Mouse (Mus musculus): Measurements from ENCODE around the gene Itih1. TPM values are rescaled to one million over a fixed set of nuclear protein-coding genes. Genes with fewer than 3 reads are reported as not detected.
A peak's percentile ranks its signal among the peaks of the same experiment; 100 is the strongest.

Gene Itih1
- polyA plus RNA-seq, 1 experiment from 2014 or later, result not detected

DNA sequence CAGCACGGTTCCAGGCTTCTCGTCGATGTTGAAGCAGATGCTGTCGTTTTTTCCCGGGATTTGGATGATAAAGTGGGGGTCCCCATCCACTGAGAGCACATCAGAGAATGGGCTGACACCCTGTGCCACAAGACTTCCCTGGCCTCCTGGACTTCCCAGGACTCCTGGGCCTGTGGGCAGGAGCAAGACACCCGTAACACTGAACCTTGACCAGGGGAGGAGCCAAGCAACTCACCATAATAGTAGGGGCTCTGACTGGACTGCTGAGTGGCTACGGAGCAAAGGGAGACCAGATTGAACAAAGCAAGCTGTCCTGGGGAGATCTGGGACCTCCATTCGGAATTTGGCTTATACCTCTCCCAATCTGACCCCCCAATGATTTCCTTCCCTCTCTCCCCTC lies 30.4 kb downstream of the Itih1 start:
- H3K9ac ChIP-seq (ENCODE audit: low read depth, low read length), result no peak overlapping the region
- 0 out of 2 replicates have a peak, but pooled peaks cover 4% of the 10 kb centered on the region for H3K4me1 ChIP-seq (replicated peaks; ENCODE audit: control insufficient read depth, insufficient read depth, low read length)
- 67% methylated on average over 8 of the region's 8 CpGs for WGBS
- H3K9me3 ChIP-seq (ENCODE audit: control insufficient read depth), result no peaks in the 10 kb centered on the region
- H3K36me3 ChIP-seq (ENCODE audit: control insufficient read depth, insufficient read depth), result no peaks in the 10 kb centered on the region
- no peak for ATAC-seq
- no peak for TF ChIP-seq CTCF (IDR thresholded peaks at IDR 0.05; ENCODE audit: low read depth)
- H3K4me2 ChIP-seq (replicated peaks; ENCODE audit: low read depth), result no peak overlapping the region
- H3K4me3 ChIP-seq (ENCODE audit: low read depth, low read length), result no peak overlapping the region
- no peak overlapping the region for H3K27ac ChIP-seq (ENCODE audit: low read depth, low read length)
- no peaks in the 10 kb centered on the region for H3K27me3 ChIP-seq (replicated peaks; ENCODE audit: control insufficient read depth, insufficient read depth, low read length)

DNA sequence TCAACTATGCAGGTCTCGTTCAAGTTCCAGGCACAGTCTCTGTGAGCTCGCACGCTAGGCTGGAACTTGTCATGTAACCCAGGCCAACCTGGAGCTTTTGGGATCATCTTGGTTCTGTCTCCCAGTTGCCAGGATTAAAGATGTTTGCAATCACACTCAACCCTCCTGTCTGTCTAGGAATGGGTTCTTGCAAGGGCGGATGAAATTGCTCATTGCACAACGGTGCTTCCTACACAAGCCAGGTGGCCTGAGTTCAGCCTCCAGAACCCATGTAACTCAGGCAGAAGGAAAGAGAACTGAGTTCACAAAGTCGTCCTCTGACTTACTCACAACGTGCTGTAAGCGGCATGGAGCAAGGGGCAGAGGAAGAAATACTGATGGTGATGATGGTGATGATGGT lies 31.9 kb downstream of the Itih1 start:
- WGBS, result 89% methylated on average over 8 of the region's 8 CpGs
- H3K4me2 ChIP-seq (replicated peaks; ENCODE audit: low read depth), result no peak overlapping the region
- no peaks in the 10 kb centered on the region for H3K9me3 ChIP-seq (ENCODE audit: control insufficient read depth)
- no peak overlapping the region for H3K4me3 ChIP-seq (ENCODE audit: low read depth, low read length)
- no peak for TF ChIP-seq CTCF (IDR thresholded peaks at IDR 0.05; ENCODE audit: low read depth)
- no peaks in the 10 kb centered on the region for H3K36me3 ChIP-seq (ENCODE audit: control insufficient read depth, insufficient read depth)
- no peak overlapping the region for H3K9ac ChIP-seq (ENCODE audit: low read depth, low read length)
- no peaks in the 10 kb centered on the region for H3K27me3 ChIP-seq (replicated peaks; ENCODE audit: control insufficient read depth, insufficient read depth, low read length)
- ATAC-seq, result no peak
- H3K27ac ChIP-seq (ENCODE audit: low read depth, low read length), result no peak overlapping the region
- 0 out of 2 replicates have a peak, but pooled peaks cover 4% of the 10 kb centered on the region for H3K4me1 ChIP-seq (replicated peaks; ENCODE audit: control insufficient read depth, insufficient read depth, low read length)

DNA sequence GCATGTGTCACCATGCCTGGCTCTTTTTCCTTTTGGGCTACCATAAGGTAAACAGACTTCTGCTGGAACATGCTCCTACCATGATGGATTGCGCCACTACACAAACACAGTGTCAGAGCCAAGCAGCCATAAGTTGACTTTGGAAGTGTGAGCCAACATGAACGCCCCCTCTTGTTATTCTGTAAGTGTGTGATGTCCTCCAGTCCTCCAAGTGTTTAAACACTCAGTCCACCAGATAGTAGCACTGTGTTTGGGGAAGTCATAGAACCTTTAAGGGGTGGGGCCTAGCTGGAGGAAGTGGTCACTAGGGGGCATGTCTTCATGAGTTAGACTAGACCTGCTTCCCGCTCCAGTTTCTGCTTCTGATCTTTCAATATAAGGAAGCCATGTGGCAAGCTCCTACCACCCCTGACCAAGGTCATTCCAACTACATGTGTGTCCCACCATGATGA lies 35.2 kb downstream of the Itih1 start:
- Histone ChIP-seq H3K4me3 (ENCODE audit: low read depth, low read length) (no peak overlapping the region), H3K9ac (ENCODE audit: low read depth, low read length) (no peak overlapping the region), H3K9me3 (ENCODE audit: control insufficient read depth) (no peaks in the 10 kb centered on the region), H3K4me1 (replicated peaks; ENCODE audit: control insufficient read depth, insufficient read depth, low read length) (0 out of 2 replicates have a peak, but pooled peaks cover under 1% of the 10 kb centered on the region), H3K27ac (ENCODE audit: low read depth, low read length) (no peak overlapping the region), H3K27me3 (replicated peaks; ENCODE audit: control insufficient read depth, insufficient read depth, low read length) (no peaks in the 10 kb centered on the region), H3K36me3 (ENCODE audit: control insufficient read depth, insufficient read depth) (no peaks in the 10 kb centered on the region), H3K4me2 (replicated peaks; ENCODE audit: low read depth) (no peak overlapping the region)
- WGBS, result 44% methylated on average over 3 of the region's 3 CpGs
- peak; percentile 44 for TF ChIP-seq CTCF (IDR thresholded peaks at IDR 0.05; ENCODE audit: low read depth)
- peak; percentile 43; the same call in 1 of the 2 replicates for ATAC-seq

DNA sequence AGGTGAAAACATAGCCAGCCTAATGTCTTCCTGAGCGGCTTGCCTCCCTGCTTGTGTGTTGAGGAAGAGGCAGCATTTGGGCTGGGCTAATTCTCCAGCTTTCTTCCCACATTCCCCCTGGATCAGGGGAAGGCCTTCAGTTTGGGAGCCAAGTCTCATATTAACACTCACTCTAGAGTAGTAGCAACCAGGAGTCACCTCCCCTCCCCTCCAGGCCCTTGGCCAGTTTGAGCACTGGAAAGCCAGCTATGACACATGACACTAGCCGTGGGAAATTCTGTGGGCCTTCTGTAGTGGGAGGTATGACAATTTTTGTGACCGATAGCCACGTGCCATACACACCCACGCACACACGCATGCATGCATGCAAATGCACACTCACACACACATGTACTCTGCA lies 37.1 kb downstream of the Itih1 start:
- no peak overlapping the region for H3K27ac ChIP-seq (ENCODE audit: low read depth, low read length)
- ATAC-seq, result no peak

DNA sequence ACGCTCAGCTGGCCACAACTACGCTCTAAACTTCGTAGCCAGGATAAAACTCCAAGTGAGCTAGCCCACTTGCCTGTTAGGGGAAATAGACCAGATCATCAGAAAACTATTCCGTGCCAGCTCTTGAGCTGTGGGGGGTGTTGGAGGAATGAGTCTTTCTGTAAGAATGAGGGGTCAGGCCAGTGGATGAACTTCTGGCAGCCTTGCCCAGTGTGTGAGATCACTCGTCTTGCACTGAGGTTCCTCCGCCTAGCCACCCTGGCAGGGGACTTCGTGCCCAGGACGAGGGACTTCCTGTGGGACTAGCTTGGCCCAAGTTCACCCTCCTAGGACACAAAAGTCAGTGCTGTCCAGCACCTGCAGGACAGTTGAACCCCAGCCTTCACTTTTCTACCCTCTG lies 38.8 kb downstream of the Itih1 start:
- WGBS, result 84% methylated on average over 8 of the region's 8 CpGs
- Histone ChIP-seq H3K27ac (ENCODE audit: low read depth, low read length) (no peak overlapping the region), H3K27me3 (replicated peaks; ENCODE audit: control insufficient read depth, insufficient read depth, low read length) (no peaks in the 10 kb centered on the region), H3K4me3 (ENCODE audit: low read depth, low read length) (no peak overlapping the region), H3K9ac (ENCODE audit: low read depth, low read length) (no peak overlapping the region), H3K4me2 (replicated peaks; ENCODE audit: low read depth) (no peak overlapping the region), H3K36me3 (ENCODE audit: control insufficient read depth, insufficient read depth) (no peaks in the 10 kb centered on the region), H3K4me1 (replicated peaks; ENCODE audit: control insufficient read depth, insufficient read depth, low read length) (no peaks in the 10 kb centered on the region), H3K9me3 (ENCODE audit: control insufficient read depth) (no peaks in the 10 kb centered on the region)
- no peak for TF ChIP-seq CTCF (IDR thresholded peaks at IDR 0.05; ENCODE audit: low read depth)
- ATAC-seq, result no peak

More for the DNA sequence above, 37.1 kb downstream of the Itih1 start:
- Histone ChIP-seq H3K27me3 (replicated peaks; ENCODE audit: control insufficient read depth, insufficient read depth, low read length) (no peaks in the 10 kb centered on the region), H3K9ac (ENCODE audit: low read depth, low read length) (no peak overlapping the region), H3K4me1 (replicated peaks; ENCODE audit: control insufficient read depth, insufficient read depth, low read length) (no peaks in the 10 kb centered on the region), H3K4me3 (ENCODE audit: low read depth, low read length) (no peak overlapping the region), H3K9me3 (ENCODE audit: control insufficient read depth) (no peaks in the 10 kb centered on the region), H3K36me3 (ENCODE audit: control insufficient read depth, insufficient read depth) (no peaks in the 10 kb centered on the region), H3K4me2 (replicated peaks; ENCODE audit: low read depth) (no peak overlapping the region)
- no peak for TF ChIP-seq CTCF (IDR thresholded peaks at IDR 0.05; ENCODE audit: low read depth)
- WGBS, result 86% methylated on average over 6 of the region's 6 CpGs

DNA sequence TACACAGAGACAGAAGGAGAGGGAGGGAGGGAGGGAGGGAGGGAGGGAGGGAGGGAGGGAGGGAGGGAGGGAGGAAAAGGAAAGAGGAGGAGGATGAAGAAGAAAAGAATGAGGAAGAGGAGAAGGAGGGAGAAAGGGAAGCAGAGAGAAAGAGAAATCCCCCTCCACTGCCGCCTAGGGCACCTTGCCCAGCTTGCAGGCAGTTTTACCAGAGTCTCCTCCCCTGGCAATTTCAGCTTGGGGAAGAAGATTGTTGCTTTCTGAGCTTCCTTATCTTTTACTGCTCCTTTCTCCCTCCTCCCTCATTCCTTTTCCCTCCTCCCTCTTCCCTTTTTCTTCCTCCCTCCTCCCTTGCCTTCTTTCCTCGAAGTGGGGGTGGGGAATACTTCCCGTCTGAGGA lies 40.1 kb downstream of the Itih1 start:
- Histone ChIP-seq H3K9me3 (ENCODE audit: control insufficient read depth) (no peaks in the 10 kb centered on the region), H3K4me1 (replicated peaks; ENCODE audit: control insufficient read depth, insufficient read depth, low read length) (no peaks in the 10 kb centered on the region), H3K9ac (ENCODE audit: low read depth, low read length) (no peak overlapping the region), H3K27ac (ENCODE audit: low read depth, low read length) (no peak overlapping the region), H3K4me3 (ENCODE audit: low read depth, low read length) (no peak overlapping the region), H3K36me3 (ENCODE audit: control insufficient read depth, insufficient read depth) (no peaks in the 10 kb centered on the region), H3K27me3 (replicated peaks; ENCODE audit: control insufficient read depth, insufficient read depth, low read length) (no peaks in the 10 kb centered on the region), H3K4me2 (replicated peaks; ENCODE audit: low read depth) (no peak overlapping the region)
- ATAC-seq, result no peak
- 61% methylated on average over 3 of the region's 3 CpGs for WGBS
- TF ChIP-seq CTCF (IDR thresholded peaks at IDR 0.05; ENCODE audit: low read depth), result no peak

DNA sequence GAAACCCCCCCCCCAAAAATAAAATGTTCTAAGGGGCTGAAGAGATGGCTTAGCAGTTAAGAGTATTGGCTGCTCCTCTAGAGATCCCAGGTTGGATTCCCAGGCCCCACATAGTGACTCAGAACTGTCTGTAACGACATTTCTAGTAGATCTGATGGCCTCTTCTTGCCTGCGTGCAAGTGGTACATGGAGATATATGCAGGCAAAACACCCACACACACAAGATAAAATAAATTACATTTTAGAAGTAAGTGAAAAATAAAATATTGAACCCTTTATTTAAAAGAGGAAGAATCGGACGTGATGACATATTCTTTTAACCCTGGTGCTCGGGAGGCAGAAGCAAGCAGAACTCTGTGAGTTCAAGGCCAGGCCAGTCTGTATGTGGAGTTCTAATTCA lies 40.5 kb downstream of the Itih1 start:
- no peak overlapping the region for H3K9ac ChIP-seq (ENCODE audit: low read depth, low read length)
- no peak overlapping the region for H3K4me3 ChIP-seq (ENCODE audit: low read depth, low read length)
- no peaks in the 10 kb centered on the region for H3K36me3 ChIP-seq (ENCODE audit: control insufficient read depth, insufficient read depth)
- no peak overlapping the region for H3K4me2 ChIP-seq (replicated peaks; ENCODE audit: low read depth)
- 82% methylated on average over 5 of the region's 5 CpGs for WGBS
- H3K27me3 ChIP-seq (replicated peaks; ENCODE audit: control insufficient read depth, insufficient read depth, low read length), result no peaks in the 10 kb centered on the region
- H3K27ac ChIP-seq (ENCODE audit: low read depth, low read length), result no peak overlapping the region
- ATAC-seq, result no peak
- no peaks in the 10 kb centered on the region for H3K4me1 ChIP-seq (replicated peaks; ENCODE audit: control insufficient read depth, insufficient read depth, low read length)
- TF ChIP-seq CTCF (IDR thresholded peaks at IDR 0.05; ENCODE audit: low read depth), result no peak
- no peaks in the 10 kb centered on the region for H3K9me3 ChIP-seq (ENCODE audit: control insufficient read depth)
